Comparison of ENCODE assay signal across 9 mouse cellular contexts in the genomic region with DNA sequence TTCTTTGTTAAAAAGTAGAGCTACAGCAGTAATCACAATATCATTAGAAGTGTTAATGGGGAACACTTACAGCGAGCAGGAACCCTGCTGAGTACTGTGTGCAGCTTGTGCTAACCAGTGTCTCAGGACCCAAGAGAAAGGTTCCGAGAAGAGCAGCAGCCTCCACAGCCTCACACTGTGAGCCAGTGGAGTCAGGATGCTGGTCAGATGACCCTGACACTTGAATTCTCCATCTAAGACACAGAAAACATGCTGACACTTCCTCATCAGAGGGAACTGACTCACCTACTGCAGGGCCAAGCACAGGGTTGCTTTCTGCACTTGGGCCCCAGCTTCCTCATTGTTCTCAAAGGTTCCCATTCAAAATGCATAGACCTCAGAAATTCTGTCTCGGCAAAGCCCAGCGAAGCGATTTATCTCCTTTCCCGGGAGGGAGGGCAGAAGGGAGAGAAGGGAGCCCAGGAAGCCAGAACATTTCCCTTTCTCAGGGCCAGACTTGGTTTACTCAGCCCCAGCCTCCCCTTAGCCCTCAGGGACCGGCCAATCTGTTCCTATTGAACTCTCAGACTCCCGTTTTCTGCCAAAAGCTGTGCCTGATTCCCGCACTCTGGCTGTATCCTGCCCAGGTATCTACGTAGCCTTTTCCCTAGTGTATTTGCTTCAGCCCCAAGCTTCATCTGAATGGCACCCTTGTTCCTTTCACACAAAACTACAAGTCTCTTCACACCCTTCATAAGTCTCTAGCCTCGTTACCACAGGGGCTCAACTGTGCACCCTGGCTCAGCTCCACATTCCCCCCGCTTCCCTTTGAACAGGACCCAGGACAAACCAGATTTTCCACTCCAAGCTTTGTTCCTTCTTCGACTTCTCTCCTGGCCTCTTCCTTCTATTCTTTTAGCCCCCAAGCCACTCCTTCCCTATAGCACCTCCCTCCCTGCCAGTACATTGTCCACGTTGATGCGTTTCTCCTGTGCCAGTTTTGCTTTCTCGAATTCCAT. TPM values are rescaled to one million over a fixed set of nuclear protein-coding genes. Genes with fewer than 3 reads are reported as not detected.
DNase-seq lines count a peak whose midpoint lies in the region; ATAC-seq and TF ChIP-seq lines count a peak whose summit lies in the region.
"Had no signal": no experiment of that assay in that cellular context is flagged by ENCODE, and none has a peak within 500 bp of the region (broad histone marks: within the 10 kb centered on the region; RNA-seq: fewer than 3 reads in every experiment).

No protein-coding gene starts in this region.

- TF ChIP-seq EP300 in liver, postnatal 0 days (IDR thresholded peaks at IDR 0.05; ENCODE audit: low read depth): no peak

- peak overlapping the region; percentile 51; the same call in 1 of the 2 replicates for H3K27ac ChIP-seq in forebrain, embryonic 10.5 days
- no peak overlapping the region for H3K27ac ChIP-seq in forebrain, embryonic 13.5 days
- H3K27ac ChIP-seq in midbrain, embryonic 11.5 days (ENCODE audit: low read depth, low read length): no peak overlapping the region
- no peak overlapping the region for H3K27ac ChIP-seq in midbrain, embryonic 16.5 days (ENCODE audit: low read length)
- peak overlapping the region; percentile 70 for H3K27ac ChIP-seq in liver, postnatal 0 days (ENCODE audit: low read depth)
- peak overlapping the region; percentile 82 for H3K27ac ChIP-seq in stomach, embryonic 16.5 days (ENCODE audit: low read length)

- 47% methylated on average over 16 of the region's 16 CpGs for WGBS in forebrain, embryonic 10.5 days
- WGBS in forebrain, embryonic 13.5 days: 32% methylated on average over 16 of the region's 16 CpGs
- 44% methylated on average over 16 of the region's 16 CpGs for WGBS in midbrain, embryonic 11.5 days
- 33% methylated on average over 16 of the region's 16 CpGs for WGBS in midbrain, embryonic 16.5 days
- 47% methylated on average over 16 of the region's 16 CpGs for WGBS in liver, postnatal 0 days (ENCODE audit: insufficient replicate concordance)
- 44% methylated on average over 16 of the region's 16 CpGs for WGBS in stomach, embryonic 16.5 days

- H3K9ac ChIP-seq in forebrain, embryonic 13.5 days: no peak overlapping the region
- H3K9ac ChIP-seq in midbrain, embryonic 11.5 days (ENCODE audit: low read length): no peak overlapping the region
- no peak overlapping the region for H3K9ac ChIP-seq in midbrain, embryonic 16.5 days (ENCODE audit: low read depth, low read length)
- H3K9ac ChIP-seq in liver, postnatal 0 days (replicated peaks): no peak overlapping the region; the same call in 1 of the 2 replicates
- H3K9ac ChIP-seq in stomach, embryonic 16.5 days (ENCODE audit: low read length): peak overlapping the region; percentile 34; the same call in 1 of the 2 replicates

- ATAC-seq in forebrain, embryonic 13.5 days: no peak
- ATAC-seq in midbrain, embryonic 11.5 days (ENCODE audit: low FRiP score): no peak
- ATAC-seq in midbrain, embryonic 16.5 days: no peak
- peak; percentile 82 for ATAC-seq in liver, postnatal 0 days
- ATAC-seq in stomach, embryonic 16.5 days (ENCODE audit: insufficient read depth, low FRiP score): peak; percentile 53; the same call in 1 of the 2 replicates

- no peak for TF ChIP-seq CTCF in liver, postnatal 0 days (IDR thresholded peaks at IDR 0.05; ENCODE audit: low read depth)

- H3K4me2 ChIP-seq in forebrain, embryonic 13.5 days: no peak overlapping the region
- no peak overlapping the region for H3K4me2 ChIP-seq in midbrain, embryonic 11.5 days
- H3K4me2 ChIP-seq in midbrain, embryonic 16.5 days (ENCODE audit: low read length): no peak overlapping the region
- H3K4me2 ChIP-seq in liver, postnatal 0 days (ENCODE audit: low read depth, low read length): no peak overlapping the region
- H3K4me2 ChIP-seq in stomach, embryonic 16.5 days (ENCODE audit: low read depth, low read length): peak overlapping the region; percentile 26; the same call in 1 of the 2 replicates

- no peak overlapping the region for H3K4me3 ChIP-seq in forebrain, embryonic 10.5 days
- no peak overlapping the region for H3K4me3 ChIP-seq in forebrain, embryonic 13.5 days
- H3K4me3 ChIP-seq in midbrain, embryonic 11.5 days (ENCODE audit: low read depth, low read length): no peak overlapping the region
- H3K4me3 ChIP-seq in midbrain, embryonic 16.5 days (ENCODE audit: low read depth, low read length): no peak overlapping the region
- no peak overlapping the region for H3K4me3 ChIP-seq in liver, postnatal 0 days (ENCODE audit: low read depth, low read length)
- no peak overlapping the region for H3K4me3 ChIP-seq in stomach, embryonic 16.5 days (replicated peaks; ENCODE audit: low read length)

- no peaks in the 10 kb centered on the region for H3K27me3 ChIP-seq in forebrain, embryonic 10.5 days (ENCODE audit: poor library complexity, severe bottlenecking)
- H3K27me3 ChIP-seq in forebrain, embryonic 13.5 days: no peaks in the 10 kb centered on the region
- no peaks in the 10 kb centered on the region for H3K27me3 ChIP-seq in midbrain, embryonic 11.5 days (ENCODE audit: control insufficient read depth, insufficient read depth, low read length)
- H3K27me3 ChIP-seq in midbrain, embryonic 16.5 days (ENCODE audit: control insufficient read depth, insufficient read depth, low read depth, low read length): no peaks in the 10 kb centered on the region
- no peaks in the 10 kb centered on the region for H3K27me3 ChIP-seq in liver, postnatal 0 days (ENCODE audit: insufficient read depth, low read length)
- no peaks in the 10 kb centered on the region for H3K27me3 ChIP-seq in stomach, embryonic 16.5 days (ENCODE audit: control insufficient read depth, insufficient read depth, low read length)

- no peak for DNase-seq in forebrain, embryonic 10.5 days (ENCODE audit: extremely low spot score, low spot score)
- peak; percentile 86 for DNase-seq in midbrain, embryonic 11.5 days (ENCODE audit: low spot score, missing footprints)
- peak; percentile 28 for DNase-seq in liver, postnatal 0 days
- DNase-seq in MN1 (ENCODE audit: low spot score): no peak
- DNase-seq in embryo, embryonic 10.5 days (ENCODE audit: low spot score): no peak

- no peaks in the 10 kb centered on the region for H3K9me3 ChIP-seq in forebrain, embryonic 10.5 days
- H3K9me3 ChIP-seq in forebrain, embryonic 13.5 days (replicated peaks): no peaks in the 10 kb centered on the region
- H3K9me3 ChIP-seq in midbrain, embryonic 11.5 days (ENCODE audit: control insufficient read depth, low read length): no peaks in the 10 kb centered on the region
- no peaks in the 10 kb centered on the region for H3K9me3 ChIP-seq in midbrain, embryonic 16.5 days (replicated peaks; ENCODE audit: control insufficient read depth, low read length, poor library complexity, severe bottlenecking)
- H3K9me3 ChIP-seq in liver, postnatal 0 days (ENCODE audit: low read length): no peaks in the 10 kb centered on the region
- H3K9me3 ChIP-seq in stomach, embryonic 16.5 days (replicated peaks; ENCODE audit: control insufficient read depth, low read length): no peaks in the 10 kb centered on the region

- no peaks in the 10 kb centered on the region for H3K36me3 ChIP-seq in forebrain, embryonic 10.5 days (replicated peaks)
- no peaks in the 10 kb centered on the region for H3K36me3 ChIP-seq in forebrain, embryonic 13.5 days (ENCODE audit: poor library complexity, severe bottlenecking)
- H3K36me3 ChIP-seq in midbrain, embryonic 11.5 days (ENCODE audit: control insufficient read depth, insufficient read depth, low read length): no peaks in the 10 kb centered on the region
- H3K36me3 ChIP-seq in midbrain, embryonic 16.5 days (ENCODE audit: control insufficient read depth, insufficient read depth, low read length): no peaks in the 10 kb centered on the region
- H3K36me3 ChIP-seq in liver, postnatal 0 days (replicated peaks; ENCODE audit: insufficient read depth, low read length): no peaks in the 10 kb centered on the region
- H3K36me3 ChIP-seq in stomach, embryonic 16.5 days (ENCODE audit: control insufficient read depth, insufficient read depth, low read length): no peaks in the 10 kb centered on the region

- peaks cover 19% of the 10 kb centered on the region for H3K4me1 ChIP-seq in forebrain, embryonic 10.5 days
- H3K4me1 ChIP-seq in forebrain, embryonic 13.5 days: peaks cover 13% of the 10 kb centered on the region
- peaks cover 5% of the 10 kb centered on the region; the same call in 1 of the 2 replicates for H3K4me1 ChIP-seq in midbrain, embryonic 11.5 days (ENCODE audit: control insufficient read depth, insufficient read depth, low read length)
- 0 out of 2 replicates have a peak, but pooled peaks cover 4% of the 10 kb centered on the region for H3K4me1 ChIP-seq in midbrain, embryonic 16.5 days (ENCODE audit: control insufficient read depth, insufficient read depth, low read length)
- peaks cover 16% of the 10 kb centered on the region for H3K4me1 ChIP-seq in liver, postnatal 0 days (ENCODE audit: insufficient read depth)
- peaks cover 3% of the 10 kb centered on the region; the same call in 1 of the 2 replicates for H3K4me1 ChIP-seq in stomach, embryonic 16.5 days (ENCODE audit: control insufficient read depth, insufficient read depth, low read length)

RNA-seq across cellular contexts. Expression of gene F830045P16Rik, which starts 21.2 kb away (rescaled TPM):
- not detected in 2 replicates for polyA plus RNA-seq in forebrain, embryonic 10.5 days (2016; fragmentation: Nextera tagmentation; extraction: Ambion mirVana)
- polyA plus RNA-seq in forebrain, embryonic 13.5 days (2015; fragmentation: Nextera tagmentation; extraction: Ambion mirVana): not detected in 2 replicates
- 0.10 TPM in 1 of 2 replicates, not detected in the other for polyA plus RNA-seq in midbrain, embryonic 11.5 days (2014; fragmentation: Nextera tagmentation; extraction: Ambion mirVana)
- polyA plus RNA-seq in midbrain, embryonic 16.5 days (2015; fragmentation: Nextera tagmentation; extraction: Ambion mirVana): not detected in 2 replicates
- not detected in 2 replicates for polyA plus RNA-seq in liver, postnatal 0 days (2015; fragmentation: Nextera tagmentation; extraction: Ambion mirVana)
- polyA plus RNA-seq in stomach, embryonic 16.5 days (2015; fragmentation: Nextera tagmentation; extraction: Ambion mirVana): not detected in 2 replicates
- polyA plus RNA-seq: large intestine, adult 2 months had no signal

Comparison
In these comparisons a context has a peak if more than half of its experiments do, and no peak if none do; other contexts are left out.
1. H3K27ac ChIP-seq: peak in forebrain, embryonic 10.5 days (single experiment), liver, postnatal 0 days (single experiment) and stomach, embryonic 16.5 days (single experiment); none in forebrain, embryonic 13.5 days (single experiment), midbrain, embryonic 11.5 days (single experiment) and midbrain, embryonic 16.5 days (single experiment).
2. DNase-seq: peak in midbrain, embryonic 11.5 days (single experiment) and liver, postnatal 0 days (single experiment); none in forebrain, embryonic 10.5 days (single experiment), MN1 (single experiment) and embryo, embryonic 10.5 days (single experiment).
3. ATAC-seq: peak in liver, postnatal 0 days (single experiment) and stomach, embryonic 16.5 days (single experiment); none in forebrain, embryonic 13.5 days (single experiment), midbrain, embryonic 11.5 days (single experiment) and midbrain, embryonic 16.5 days (single experiment).